Mouse (Mus musculus): ENCODE results near the gene Gm3448.

DNA sequence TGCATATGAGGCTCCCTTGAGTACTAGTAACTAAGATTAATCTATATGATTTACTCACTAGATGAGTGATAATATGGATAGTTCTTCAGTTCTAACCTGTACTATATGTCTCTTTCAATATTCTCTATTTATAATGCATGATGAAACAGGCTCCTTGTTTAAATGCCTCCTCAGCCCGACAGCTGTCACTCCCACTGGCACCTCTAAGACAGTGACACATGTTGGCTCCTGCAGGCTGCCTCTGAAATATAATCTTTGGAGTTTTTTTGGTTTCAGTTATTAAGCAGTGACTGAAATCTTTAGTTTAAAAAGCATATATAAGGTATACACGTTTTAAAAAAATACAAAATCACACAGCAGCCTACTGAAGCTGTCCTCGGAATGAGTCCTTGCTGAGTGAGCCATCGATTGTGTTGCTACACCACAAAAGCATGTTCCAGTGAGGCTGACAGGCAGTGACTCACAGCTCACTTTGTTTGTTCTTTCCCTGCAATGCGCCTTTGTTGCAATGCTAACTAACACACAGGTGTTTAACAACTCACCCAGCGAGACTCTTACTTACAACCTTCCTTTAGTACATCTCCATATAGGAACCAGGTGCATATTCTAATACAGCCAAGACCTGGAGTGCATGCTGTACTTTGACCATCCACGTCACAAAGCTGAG, 92.0 kb downstream of the Gm3448 start:
- TF ChIP-seq CTCF (IDR thresholded peaks at IDR 0.05; ENCODE audit: control insufficient read depth, insufficient read depth, low read length) (no peak), POLR2A (IDR thresholded peaks at IDR 0.05; ENCODE audit: borderline replicate concordance, control insufficient read depth, low read depth, low read length) (no peak)
